Mouse (Mus musculus) heart, postnatal 14 days (tissue): ENCODE data around the gene Sepsecs. TPM values are rescaled to one million over a fixed set of nuclear protein-coding genes. Genes with fewer than 3 reads are reported as not detected.

Experiments
- DNase-seq, 2 experiments: peaks; one replicate each; pipeline ENCODE4 v3.0.0; 2021 to 2022
- intact Hi-C: fragments of 180-260 bp; cut with DNase I; formaldehyde crosslinking; loops from one replicate; pipeline ENCODE4 v1.15.1; 2025
- total RNA-seq, 2 experiments: library from RNA; stranded (reverse); gene quantifications; 2 replicates each; pipeline ENCODE4 v1.2.3; 2021

Sepsecs gene
- total RNA-seq, 2 experiments from 2014 or later, result 6.9 to 8.0 TPM

GRCm38 (mm10) chr5:52614686-52615085, 54.8 kb downstream of the Sepsecs start:
- no peak for DNase-seq
- intact Hi-C loops, result no loop called here

DNA sequence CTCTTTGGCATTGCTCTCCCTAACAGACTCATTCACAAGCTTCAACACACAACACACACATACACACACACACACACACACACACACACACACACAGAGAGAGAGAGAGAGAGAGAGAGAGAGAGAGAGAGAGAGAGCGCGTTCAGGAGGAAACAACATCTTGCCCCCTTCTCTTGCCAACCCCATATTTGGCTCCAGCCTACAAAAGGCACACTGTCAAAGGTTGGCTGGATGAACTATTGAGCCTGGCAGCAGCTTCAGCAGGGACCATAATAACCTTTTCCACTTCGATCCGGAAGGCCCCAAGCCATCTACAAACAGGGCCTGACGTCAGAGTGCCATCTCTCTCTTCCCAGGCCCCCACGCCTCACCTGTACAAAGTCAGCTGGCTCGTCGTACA, 56.7 kb downstream of the Sepsecs start:
- no peak for DNase-seq
- intact Hi-C loops, result no loop called here

DNA sequence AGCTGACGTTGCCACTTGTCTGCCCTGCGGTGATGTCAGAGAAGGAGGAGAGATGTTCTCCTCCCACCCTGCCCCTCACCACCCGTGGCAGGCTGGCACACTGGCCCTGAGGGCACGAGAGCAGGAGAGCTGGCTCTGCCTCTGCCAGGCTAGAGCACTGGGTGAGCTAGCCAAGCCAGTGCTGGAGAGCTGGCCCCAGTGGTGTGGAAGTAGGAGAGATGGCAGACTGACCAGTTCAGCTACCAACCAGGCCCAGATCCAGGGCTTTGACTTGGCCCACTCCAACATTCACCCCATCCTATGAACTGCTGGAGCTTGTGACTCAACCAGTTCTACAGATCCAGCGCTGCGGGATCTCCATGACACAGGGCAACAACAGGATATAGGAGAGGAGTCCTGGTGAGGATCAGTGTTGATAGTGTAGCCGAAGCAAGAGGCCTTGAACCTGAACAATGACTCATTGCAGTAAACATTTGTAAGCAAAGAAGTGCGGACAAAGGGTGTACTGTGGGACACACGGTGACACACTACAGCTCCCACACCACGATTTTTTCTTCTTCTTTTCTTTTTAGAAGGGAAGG, 58.1 kb downstream of the Sepsecs start:
- intact Hi-C loops, result no loop called here

GRCm38 (mm10) chr5:52610306-52610705, 59.2 kb downstream of the Sepsecs start:
- DNase-seq, result no peak
- intact Hi-C loops, result no loop called here

More for the DNA sequence above, 58.1 kb downstream of the Sepsecs start:
- no peak for DNase-seq

DNA sequence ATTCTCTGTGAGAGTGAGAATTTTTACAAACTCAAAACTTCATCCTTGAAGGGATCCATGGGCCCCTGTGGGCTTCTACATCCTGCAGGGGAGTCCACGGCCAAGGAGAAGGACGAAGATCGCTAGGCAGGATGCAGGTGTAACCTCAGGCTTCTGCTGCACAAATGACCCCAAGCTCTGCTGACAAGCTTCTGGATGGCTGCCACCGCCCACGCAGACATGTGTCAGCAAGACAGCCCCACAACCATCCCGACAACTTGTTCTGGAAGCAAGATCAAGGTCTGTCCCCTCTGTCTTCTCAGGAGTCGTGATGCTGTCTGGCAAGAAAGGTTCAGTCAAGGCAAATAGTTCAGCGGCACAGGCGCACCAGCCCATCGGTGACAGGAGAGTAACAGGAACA, 59.8 kb downstream of the Sepsecs start:
- intact Hi-C loops, result no loop called here
- DNase-seq, result no peak

DNA sequence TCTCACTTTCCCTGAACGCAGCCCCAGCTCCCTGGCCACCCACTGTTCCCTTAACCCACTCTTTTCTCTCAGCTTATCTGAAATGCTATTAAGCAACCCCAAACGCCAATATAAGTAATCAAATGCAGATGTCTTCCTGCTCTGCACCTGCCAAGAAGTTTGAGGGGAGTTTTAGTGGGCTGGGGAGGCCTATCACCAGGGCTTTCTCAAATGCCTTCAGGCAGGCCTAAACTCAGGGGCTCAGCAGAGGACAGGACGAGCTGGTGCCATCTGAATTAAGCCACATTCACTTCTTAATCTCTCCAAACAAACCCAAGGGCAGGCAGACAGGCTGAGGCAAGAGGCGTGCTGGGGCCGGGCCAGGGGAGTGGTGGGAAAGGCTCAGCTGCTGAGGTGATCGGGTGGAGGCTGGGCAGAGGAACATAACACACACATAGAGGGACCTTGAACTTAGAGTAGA, 64.9 kb downstream of the Sepsecs start:
- no peak for DNase-seq
- intact Hi-C loops, result no loop called here

- intact Hi-C loops, result no loop called here
- DNase-seq, result no peak
Measured at GRCm38 (mm10) chr5:52590612-52591011, 78.9 kb downstream of the Sepsecs start.

Other genes with a start within 250 kb of the Sepsecs start
- gene Ccdc149, start 198.2 kb downstream of the Sepsecs start, total RNA-seq, result 1 to 10 TPM; 5.3 to 6.9 TPM
- 1 to 10 TPM in 1 of 2 experiments, under 1 TPM in 1; 0.93 to 1.0 TPM for gene Lgi2, start 103.2 kb downstream of the Sepsecs start, total RNA-seq
- gene Pi4k2b, start 71.9 kb upstream of the Sepsecs start, total RNA-seq, result 1 to 10 TPM; 3.0 to 3.1 TPM
- gene Zcchc4, start 105.7 kb upstream of the Sepsecs start, total RNA-seq, result 1 to 10 TPM; 6.1 to 6.4 TPM
- 10 to 100 TPM; 39.1 to 43.4 TPM for gene Anapc4, start 164.3 kb upstream of the Sepsecs start, total RNA-seq